Mouse (Mus musculus) hematopoietic multipotent progenitor cell, adult 10-12 weeks (in vitro differentiated cells): ENCODE results near the gene Usp8. TPM values are rescaled to one million over a fixed set of nuclear protein-coding genes. Genes with fewer than 3 reads are reported as not detected.

Experiments used
- polyA plus RNA-seq: library from polyadenylated mRNA; stranded (reverse); fragments of >175 nt; gene quantifications from 2 replicates; pipeline ENCODE4 v1.2.3, GENCODE M21; 2012; ENCODE audit warnings: low replicate concordance

Usp8 gene
- polyA plus RNA-seq, result 20.0 and 24.4 TPM in 2 replicates

GRCm38 (mm10) chr2:126706759-126707437, at the start of gene Usp8:
Gene Usp8, plus strand, starts transcription at chr2:126707328.

GRCm38 (mm10) chr2:126676122-126676515, 31.0 kb upstream of the Usp8 start, which contains the start of gene Gabpb1:
Gene Gabpb1, minus strand, starts transcription at chr2:126676337.

GRCm38 (mm10) chr2:126783370-126783769, 76.2 kb downstream of the Usp8 start, which contains the start of gene Usp50:
Gene Usp50, minus strand, starts transcription at chr2:126783470.

Other genes with a start within 250 kb of the Usp8 start
- gene Atp8b4, start 206.7 kb upstream of the Usp8 start, polyA plus RNA-seq, result 0.64 and 1.0 TPM in 2 replicates
- 0.04 TPM in 2 replicates for gene Slc27a2, start 154.9 kb upstream of the Usp8 start, polyA plus RNA-seq
- gene Hdc, start 88.0 kb upstream of the Usp8 start, polyA plus RNA-seq, result 7.5 and 14.4 TPM in 2 replicates
- gene Gabpb1, start 31.0 kb upstream of the Usp8 start, polyA plus RNA-seq, result 5.4 and 6.1 TPM in 2 replicates
- 0.08 TPM in 1 of 2 replicates, not detected in the other for gene Usp50, start 76.1 kb downstream of the Usp8 start, polyA plus RNA-seq
- 9.4 and 11.1 TPM in 2 replicates for gene Trpm7, start 168.9 kb downstream of the Usp8 start, polyA plus RNA-seq
- gene Sppl2a, start 225.9 kb downstream of the Usp8 start, polyA plus RNA-seq, result 3.6 and 9.1 TPM in 2 replicates